Mouse (Mus musculus) liver, adult 2 months (tissue): ENCODE data around the gene Tnip2. TPM values are rescaled to one million over a fixed set of nuclear protein-coding genes. Genes with fewer than 3 reads are reported as not detected.

Experiments used
- DNase-seq: peaks from one replicate; pipeline ENCODE4 v3.0.0-alpha.2; 2011; ENCODE audit warnings: low read depth, low spot score; ENCODE audit errors: extremely low read depth
- H3K27ac ChIP-seq: fragments of 200-500 bp; replicated peaks from 2 replicates; pipeline ENCODE4 v1.5.1; 2012; ENCODE audit warnings: low read depth, mild to moderate bottlenecking, control low read depth, inconsistent platforms, low read length; ENCODE audit not compliant: insufficient read depth
- H3K27me3 ChIP-seq: fragments of 200-500 bp; 2 replicates; pipeline ENCODE4 v1.6.1; 2012; ENCODE audit warnings: mild to moderate bottlenecking, moderate library complexity, low read length, inconsistent platforms; ENCODE audit not compliant: control insufficient read depth, insufficient read depth
- H3K36me3 ChIP-seq: fragments of 200-500 bp; 2 replicates; pipeline ENCODE4 v1.6.1; 2012; ENCODE audit warnings: low read length, inconsistent platforms; ENCODE audit not compliant: control insufficient read depth, insufficient read depth
- H3K4me1 ChIP-seq: fragments of 200-500 bp; 2 replicates; pipeline ENCODE4 v1.6.1; 2011; ENCODE audit warnings: low read length; ENCODE audit not compliant: control insufficient read depth, insufficient read depth
- H3K4me3 ChIP-seq: fragments of 200-500 bp; 2 replicates; pipeline ENCODE4 v1.5.1; 2011; ENCODE audit warnings: low read depth, mild to moderate bottlenecking, control low read depth, low read length, moderate library complexity; ENCODE audit not compliant: insufficient read depth
- H3K79me2 ChIP-seq: fragments of 200-500 bp; 2 replicates; pipeline ENCODE4 v1.6.1; 2012; ENCODE audit warnings: inconsistent platforms, mild to moderate bottlenecking, low read length, moderate library complexity; ENCODE audit not compliant: control insufficient read depth, insufficient read depth
- H3K9ac ChIP-seq: fragments of 200-500 bp; 2 replicates; pipeline ENCODE4 v1.6.1; 2012; ENCODE audit warnings: low read depth, mild to moderate bottlenecking, control low read depth, inconsistent platforms, low read length
- CTCF ChIP-seq: fragments of 200-500 bp; IDR thresholded peaks from 2 replicates; pipeline ENCODE4 v1.5.1; 2011; ENCODE audit warnings: low read depth, low read length, control low read depth
- POLR2A ChIP-seq: fragments of 200-500 bp; IDR thresholded peaks from 2 replicates; pipeline ENCODE4 v1.6.1; 2011; ENCODE audit warnings: low read length, control low read depth; ENCODE audit not compliant: insufficient read depth; ENCODE audit errors: extremely low read depth
- WGBS: fragments of 180-500 bp; shearing (Covaris S2); methylation state at CpG from one replicate; pipeline ENCODE4 v1.1.7; 2018; 5-methylcytosine and 5-hydroxymethylcytosine counted together
- polyA plus RNA-seq: library from polyadenylated mRNA; depleted of rRNA; stranded (reverse); fragments of >200 nt; gene quantifications from 2 replicates; pipeline ENCODE4 v1.2.3, GENCODE M21; 2012; rRNA removed
- total RNA-seq: library from RNA; depleted of rRNA; stranded (reverse); fragments of >200 nt; gene quantifications from 2 replicates; pipeline ENCODE4 v1.2.3, GENCODE M21; 2014; rRNA removed

The Tnip2 gene
- total RNA-seq (6.2 and 7.7 TPM in 2 replicates), polyA plus RNA-seq (6.2 and 13.4 TPM in 2 replicates)

DNA sequence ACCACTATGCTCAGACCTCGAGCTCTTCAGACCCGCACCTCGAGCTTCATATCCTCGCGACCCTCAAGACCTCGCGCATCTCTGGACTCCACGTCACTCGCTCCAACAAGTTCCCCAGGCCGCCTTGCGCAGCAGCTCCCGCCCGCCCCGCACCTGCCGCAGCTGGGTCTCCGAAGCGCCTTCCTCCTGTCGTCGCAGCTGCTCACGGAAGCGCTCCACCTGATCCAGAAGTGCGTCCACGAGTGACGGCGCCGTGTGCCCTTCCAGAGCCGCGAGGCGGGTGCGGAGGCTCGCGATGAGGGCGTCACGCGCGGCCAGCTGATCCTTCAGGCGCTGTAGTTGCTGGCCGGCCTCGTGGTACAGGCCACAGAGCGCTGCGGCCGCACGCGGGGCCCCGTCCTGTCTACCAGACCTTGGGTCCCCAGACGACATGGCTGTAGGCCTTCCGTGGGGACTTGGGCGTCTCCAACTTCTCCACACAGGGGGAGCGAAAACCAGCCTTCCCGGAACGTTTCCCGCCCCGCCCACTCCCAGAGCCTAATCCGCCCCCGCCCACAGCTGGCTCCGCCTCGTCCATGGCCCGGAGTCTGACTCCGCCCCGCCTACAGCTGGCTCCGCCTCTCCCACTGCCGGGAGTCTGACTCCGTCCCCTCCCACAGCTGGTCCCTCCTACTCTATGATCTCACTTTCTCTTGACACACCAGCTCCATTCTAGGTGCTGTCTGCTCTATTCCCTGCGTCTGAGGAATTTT is at the start of gene Tnip2:
Gene Tnip2 (minus strand): TSS at position 526 of the 752 bp plus-strand sequence.
- peak within 1 kb of the TSS; percentile 92 for H3K9ac ChIP-seq
- TF ChIP-seq CTCF: no peak
- TF ChIP-seq POLR2A: 0 out of 2 replicates have a peak, but pooled peaks have one; percentile 63
- peak within 1 kb of the TSS; percentile 94 for H3K4me3 ChIP-seq
- peaks cover 19% of the 10 kb centered on the region for H3K79me2 ChIP-seq
- H3K4me1 ChIP-seq: peaks cover 8% of the 10 kb centered on the region
- under 1% methylated on average over 63 of the region's 64 CpGs for WGBS
- H3K27me3 ChIP-seq: no peaks in the 10 kb centered on the region
- peak; percentile 85 for DNase-seq
- no peaks in the 10 kb centered on the region for H3K36me3 ChIP-seq
- peak within 1 kb of the TSS; percentile 75 for H3K27ac ChIP-seq

GRCm38 (mm10) chr5:34551821-34552220 is 38.0 kb upstream of the Tnip2 start:
- Histone ChIP-seq H3K36me3 (peaks cover 22% of the 10 kb centered on the region), H3K9ac (no peak overlapping the region), H3K27me3 (no peaks in the 10 kb centered on the region), H3K79me2 (peaks cover 3% of the 10 kb centered on the region), H3K4me1 (no peaks in the 10 kb centered on the region), H3K4me3 (no peak overlapping the region), H3K27ac (no peak overlapping the region)
- TF ChIP-seq POLR2A (no peak), CTCF (no peak)
- DNase-seq: no peak
- 76% methylated on average over 4 of the region's 4 CpGs for WGBS

DNA sequence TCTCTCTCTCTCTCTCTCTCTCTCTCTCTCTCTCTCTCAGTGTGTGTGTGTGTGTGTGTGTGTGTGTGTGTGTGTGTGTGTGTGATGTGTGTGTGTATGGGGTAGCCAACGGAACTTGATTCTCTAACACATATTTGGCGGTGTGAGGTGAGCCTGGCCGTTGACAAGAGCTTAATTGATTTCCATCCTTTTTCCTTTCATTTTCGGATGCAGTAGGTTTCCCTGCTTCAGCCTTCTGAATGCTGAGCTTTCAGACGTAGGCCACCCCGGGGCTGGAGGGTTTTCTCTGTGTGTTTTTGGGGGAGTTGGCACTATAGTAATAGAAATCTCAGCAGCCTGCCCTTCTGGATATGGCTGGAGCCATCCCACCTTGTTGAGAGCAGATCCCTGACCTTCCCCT is 36.5 kb upstream of the Tnip2 start:
- DNase-seq: no peak
- no peak overlapping the region for H3K9ac ChIP-seq
- no peak overlapping the region for H3K27ac ChIP-seq
- WGBS: 57% methylated on average over 6 of the region's 6 CpGs
- no peaks in the 10 kb centered on the region for H3K27me3 ChIP-seq
- no peaks in the 10 kb centered on the region for H3K4me1 ChIP-seq
- TF ChIP-seq CTCF (no peak), POLR2A (no peak)
- H3K4me3 ChIP-seq: no peak overlapping the region
- peaks cover 3% of the 10 kb centered on the region for H3K79me2 ChIP-seq
- H3K36me3 ChIP-seq: peaks cover 14% of the 10 kb centered on the region

DNA sequence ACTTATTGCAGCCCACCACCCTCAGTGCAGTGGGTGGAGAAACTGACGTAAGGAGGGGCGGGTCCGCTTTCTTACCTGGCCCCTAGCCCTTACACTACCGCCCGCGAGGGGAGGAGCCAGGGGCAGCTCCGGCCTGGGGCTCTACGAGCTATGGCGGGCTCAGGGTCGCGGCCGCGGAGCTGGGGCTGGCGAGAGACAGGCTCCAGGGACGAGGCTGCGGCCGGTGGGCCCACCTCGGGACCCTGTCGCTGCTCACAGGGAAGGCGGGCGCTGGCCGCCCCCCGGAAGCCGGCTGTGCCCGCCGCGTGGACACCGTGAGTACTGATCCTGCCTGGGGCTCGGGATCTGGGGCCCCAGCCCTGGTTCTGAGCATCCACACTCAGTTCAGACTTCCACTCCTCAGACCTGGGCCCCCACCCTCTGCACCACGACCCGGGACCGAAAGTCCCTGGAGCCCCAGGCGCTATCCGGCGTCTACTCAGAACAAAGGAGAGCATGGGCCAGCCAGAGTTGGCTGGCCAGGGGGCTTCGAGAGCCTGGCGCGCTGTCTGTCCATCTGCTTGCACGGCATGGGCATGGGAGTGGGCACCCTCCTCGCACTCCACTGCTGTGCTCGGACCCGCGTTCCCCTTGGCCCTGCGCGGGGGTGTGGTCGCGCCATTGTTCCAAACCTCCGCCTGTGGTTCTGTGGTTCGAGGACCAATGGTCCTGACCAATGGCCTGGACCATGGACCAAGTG is 35.9 kb upstream of the Tnip2 start:
- Histone ChIP-seq H3K4me3 (peak overlapping the region; percentile 31; the same call in 1 of the 2 replicates), H3K9ac (peak overlapping the region; percentile 39), H3K79me2 (peaks cover 3% of the 10 kb centered on the region), H3K27me3 (no peaks in the 10 kb centered on the region), H3K4me1 (no peaks in the 10 kb centered on the region), H3K27ac (no peak overlapping the region), H3K36me3 (peaks cover 13% of the 10 kb centered on the region)
- TF ChIP-seq POLR2A: no peak
- TF ChIP-seq CTCF: no peak
- 55% methylated on average over 45 of the region's 49 CpGs for WGBS
- DNase-seq: no peak

DNA sequence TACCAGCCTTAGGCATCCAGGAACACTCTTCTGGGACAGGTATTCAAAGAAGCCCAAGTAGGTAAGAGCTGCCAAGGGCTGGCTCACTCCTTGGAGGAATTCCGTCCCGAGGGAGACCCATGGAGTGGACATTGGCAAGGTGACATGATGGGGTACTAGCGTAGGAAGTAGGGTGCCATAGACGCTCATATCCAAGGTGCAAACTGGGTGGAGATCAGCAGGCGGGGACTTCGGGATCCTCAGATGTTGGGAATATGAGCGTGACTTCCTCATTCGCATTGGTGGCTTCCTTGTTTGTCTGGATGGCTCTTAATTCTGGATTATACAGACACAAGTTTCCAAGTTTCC is 35.3 kb upstream of the Tnip2 start:
- peaks cover 13% of the 10 kb centered on the region for H3K36me3 ChIP-seq
- TF ChIP-seq CTCF (no peak), POLR2A (no peak)
- no peak for DNase-seq
- H3K4me3 ChIP-seq: peak overlapping the region; percentile 31; the same call in 1 of the 2 replicates
- WGBS: 73% methylated on average over 8 of the region's 8 CpGs
- no peaks in the 10 kb centered on the region for H3K27me3 ChIP-seq
- peaks cover 3% of the 10 kb centered on the region for H3K79me2 ChIP-seq
- H3K9ac ChIP-seq: peak overlapping the region; percentile 39; the same call in 1 of the 2 replicates
- no peaks in the 10 kb centered on the region for H3K4me1 ChIP-seq
- H3K27ac ChIP-seq: no peak overlapping the region
